8 mouse cellular contexts compared by ENCODE assay signal in genomic region chr10:62908896-62909295, GRCm38 (mm10). TPM values are rescaled to one million over a fixed set of nuclear protein-coding genes. Genes with fewer than 3 reads are reported as not detected.
DNase-seq lines count a peak whose midpoint lies in the region; ATAC-seq lines count a peak whose summit lies in the region.
"Not testable (repeated sequence)": the region's sequence is repeated elsewhere in the genome, so short reads cannot be mapped to it uniquely, and the experiment has no call there.

Gene Tet1 (minus strand): TSS chr10:62908996.

- not testable (repeated sequence) for H3K27me3 ChIP-seq in embryonic facial prominence, embryonic 12.5 days; intestine, embryonic 14.5 days (replicated peaks; ENCODE audit: control insufficient read depth, insufficient read depth, low read length); limb, embryonic 13.5 days; midbrain, embryonic 15.5 days (replicated peaks)

- not testable (repeated sequence) for ATAC-seq in embryonic facial prominence, embryonic 12.5 days (ENCODE audit: insufficient number of reproducible peaks, insufficient read depth, low FRiP score, low TSS enrichment); intestine, embryonic 14.5 days (replicated peaks; ENCODE audit: low FRiP score, low TSS enrichment, low read depth); limb, embryonic 13.5 days (ENCODE audit: low FRiP score, low read depth); midbrain, embryonic 15.5 days (replicated peaks)

- not testable (repeated sequence) for DNase-seq in gastrocnemius, postnatal 10 days; heart, postnatal 14 days; intestine, embryonic 14.5 days (ENCODE audit: low spot score); layer of hippocampus, postnatal 36 days; thymus, postnatal 0 days (ENCODE audit: low spot score)

- H3K4me3 ChIP-seq in embryonic facial prominence, embryonic 12.5 days; intestine, embryonic 14.5 days (ENCODE audit: low read depth, low read length); limb, embryonic 13.5 days; midbrain, embryonic 15.5 days: not testable (repeated sequence)

- not testable (repeated sequence) for H3K27ac ChIP-seq in embryonic facial prominence, embryonic 12.5 days; intestine, embryonic 14.5 days (ENCODE audit: low read depth); limb, embryonic 13.5 days; midbrain, embryonic 15.5 days

- H3K9ac ChIP-seq in embryonic facial prominence, embryonic 12.5 days; intestine, embryonic 14.5 days (ENCODE audit: low read length); limb, embryonic 13.5 days; midbrain, embryonic 15.5 days: not testable (repeated sequence)

- no CpG with 5 or more reads among the region's 1 CpGs for WGBS in embryonic facial prominence, embryonic 12.5 days
- no CpG with 5 or more reads among the region's 1 CpGs for WGBS in intestine, embryonic 14.5 days
- WGBS in limb, embryonic 13.5 days: no CpG with 5 or more reads among the region's 1 CpGs
- no CpG with 5 or more reads among the region's 1 CpGs for WGBS in midbrain, embryonic 15.5 days

- H3K36me3 ChIP-seq in embryonic facial prominence, embryonic 12.5 days; intestine, embryonic 14.5 days (ENCODE audit: control insufficient read depth, insufficient read depth, low read length); limb, embryonic 13.5 days; midbrain, embryonic 15.5 days (replicated peaks): not testable (repeated sequence)

- H3K4me2 ChIP-seq in embryonic facial prominence, embryonic 12.5 days (replicated peaks); intestine, embryonic 14.5 days (ENCODE audit: low read length); limb, embryonic 13.5 days (replicated peaks); midbrain, embryonic 15.5 days: not testable (repeated sequence)

- not testable (repeated sequence) for H3K9me3 ChIP-seq in embryonic facial prominence, embryonic 12.5 days; intestine, embryonic 14.5 days (ENCODE audit: control insufficient read depth, low read length); limb, embryonic 13.5 days; midbrain, embryonic 15.5 days

- intact Hi-C loops in heart, postnatal 14 days (cut with DNase I): not testable (repeated sequence)

- not testable (repeated sequence) for H3K4me1 ChIP-seq in embryonic facial prominence, embryonic 12.5 days; intestine, embryonic 14.5 days (replicated peaks; ENCODE audit: control insufficient read depth, insufficient read depth, low read length); limb, embryonic 13.5 days; midbrain, embryonic 15.5 days

RNA-seq across cellular contexts. Expression of gene Tet1, which starts in this region (rescaled TPM):
- polyA plus RNA-seq in embryonic facial prominence, embryonic 12.5 days (2016; fragmentation: Nextera tagmentation; extraction: Ambion mirVana): 30.8 and 31.7 TPM in 2 replicates
- 10 to 100 TPM; 15.3 to 26.2 TPM for total RNA-seq in gastrocnemius, postnatal 10 days (2021)
- total RNA-seq in heart, postnatal 14 days (2021): 10 to 100 TPM; 19.2 to 21.2 TPM
- polyA plus RNA-seq in intestine, embryonic 14.5 days (2014; fragmentation: Nextera tagmentation; extraction: Ambion mirVana): 30.5 and 30.8 TPM in 2 replicates
- total RNA-seq in layer of hippocampus, postnatal 36 days (2021): 10 to 100 TPM; 17.0 to 19.4 TPM
- polyA plus RNA-seq in limb, embryonic 13.5 days (2015; fragmentation: Nextera tagmentation; extraction: Ambion mirVana): 30.8 and 32.0 TPM in 2 replicates
- 41.8 and 43.0 TPM in 2 replicates for polyA plus RNA-seq in midbrain, embryonic 15.5 days (2015; fragmentation: Nextera tagmentation; extraction: Ambion mirVana)
- polyA plus RNA-seq in thymus, postnatal 0 days (2015; fragmentation: Nextera tagmentation; extraction: Ambion mirVana): 11.6 and 14.5 TPM in 2 replicates
